Mouse (Mus musculus): ENCODE data around the gene Cdadc1. TPM values are rescaled to one million over a fixed set of nuclear protein-coding genes. Genes with fewer than 3 reads are reported as not detected.

Gene Cdadc1
- total RNA-seq, 4 experiments from 2014 or later = 44.5 to 62.8 (median 52.1) TPM

DNA sequence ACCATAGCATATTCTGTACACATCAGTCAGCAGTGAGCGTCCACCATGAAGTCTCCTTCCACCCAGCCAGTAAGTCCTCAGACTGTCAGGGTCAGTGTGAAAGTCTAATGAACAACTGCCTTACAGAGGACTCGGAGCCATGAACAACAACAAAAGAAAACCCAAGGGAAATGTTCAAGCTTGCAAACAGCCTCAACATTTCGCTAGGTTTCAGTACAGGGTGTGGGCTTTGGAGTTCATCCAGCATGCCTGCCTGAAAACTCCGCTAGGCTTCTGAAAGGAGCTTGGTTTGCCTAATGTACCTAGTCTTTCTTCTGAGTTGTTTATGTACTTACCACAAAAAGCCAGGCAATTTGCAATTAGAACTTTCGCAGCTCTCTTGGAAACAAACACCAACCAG, 53.8 kb downstream of the Cdadc1 start:
- DNase-seq (ENCODE audit: low spot score) = peak; percentile 26

- no peak for DNase-seq (ENCODE audit: low spot score)
These were observed 54.5 kb downstream of the Cdadc1 start for GRCm38 (mm10) chr14:59543158-59543826.

DNA sequence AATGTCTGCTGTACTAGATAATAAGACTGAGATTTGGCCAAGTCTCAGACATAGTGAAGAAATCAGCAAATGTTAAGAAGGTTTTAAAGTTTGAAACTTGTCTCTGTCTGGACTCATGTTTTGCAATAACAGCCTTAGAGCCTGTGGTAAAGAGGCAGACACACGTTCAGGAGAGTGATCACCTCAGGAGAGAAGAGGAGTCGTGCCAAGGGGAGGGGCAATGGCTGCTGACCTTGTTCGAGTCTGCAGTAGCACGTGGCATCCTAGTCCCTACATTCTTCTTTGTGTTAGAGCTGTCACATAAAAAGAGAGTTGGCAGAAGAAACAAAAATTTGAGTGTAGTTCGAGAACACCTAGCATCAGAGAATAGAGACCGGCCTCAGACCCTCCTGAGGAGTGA, 57.0 kb downstream of the Cdadc1 start:
- no peak for DNase-seq (ENCODE audit: low spot score)

- DNase-seq (ENCODE audit: low spot score) = no peak
These were observed 57.5 kb downstream of the Cdadc1 start for GRCm38 (mm10) chr14:59540230-59540629.

DNA sequence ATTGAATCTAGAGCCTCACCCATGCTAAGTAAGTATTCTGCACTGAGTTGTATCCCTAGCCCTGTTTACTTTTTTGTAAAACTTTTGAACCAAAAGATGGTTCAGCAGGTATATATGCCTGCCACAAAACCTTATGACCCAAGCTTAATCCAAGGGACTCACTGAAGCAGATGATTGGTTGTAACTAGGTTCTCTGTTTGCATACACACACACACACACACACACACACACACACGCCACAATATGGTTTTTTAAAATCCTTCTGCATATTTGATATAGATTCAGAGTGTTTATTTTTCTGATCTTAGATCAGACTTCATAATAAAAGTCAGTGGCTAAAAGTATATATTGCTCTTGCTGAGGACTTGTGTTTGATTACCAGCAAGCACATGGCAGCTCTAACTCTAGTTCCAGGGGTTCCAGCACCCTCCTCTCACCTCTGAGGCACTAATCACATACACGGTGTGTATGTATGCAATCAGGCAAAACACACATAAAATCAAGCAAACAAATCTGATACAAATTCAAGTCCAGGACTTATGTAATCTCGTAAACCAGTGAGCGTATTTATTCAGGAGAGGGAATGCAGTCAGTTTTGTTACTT, 59.8 kb downstream of the Cdadc1 start:
- DNase-seq (ENCODE audit: low spot score) = no peak

GRCm38 (mm10) chr14:59533908-59534307, 63.9 kb downstream of the Cdadc1 start:
- DNase-seq (ENCODE audit: low spot score) = no peak

DNA sequence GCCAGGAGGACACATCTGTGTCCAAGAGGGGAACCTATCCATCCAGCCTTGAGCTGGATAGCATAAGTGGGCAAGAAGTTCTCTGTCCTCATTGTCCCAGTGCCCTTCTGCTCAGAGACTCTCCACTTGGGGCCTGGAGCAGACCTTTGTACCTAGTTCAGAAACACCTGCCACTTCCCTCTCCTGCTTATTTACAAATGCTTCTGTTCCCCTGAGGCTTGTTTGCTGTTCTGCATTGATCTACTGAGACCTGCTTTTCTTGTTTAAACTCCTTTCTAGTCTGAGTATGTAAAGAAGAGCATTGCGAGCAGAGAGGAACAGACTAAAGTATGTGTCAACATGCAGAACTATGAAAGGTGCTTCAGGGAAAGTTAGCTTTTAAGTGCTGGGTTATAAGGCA, 64.8 kb downstream of the Cdadc1 start:
- DNase-seq (ENCODE audit: low spot score) = no peak

GRCm38 (mm10) chr14:59530801-59531200, 67.0 kb downstream of the Cdadc1 start:
- no peak for DNase-seq (ENCODE audit: low spot score)

DNA sequence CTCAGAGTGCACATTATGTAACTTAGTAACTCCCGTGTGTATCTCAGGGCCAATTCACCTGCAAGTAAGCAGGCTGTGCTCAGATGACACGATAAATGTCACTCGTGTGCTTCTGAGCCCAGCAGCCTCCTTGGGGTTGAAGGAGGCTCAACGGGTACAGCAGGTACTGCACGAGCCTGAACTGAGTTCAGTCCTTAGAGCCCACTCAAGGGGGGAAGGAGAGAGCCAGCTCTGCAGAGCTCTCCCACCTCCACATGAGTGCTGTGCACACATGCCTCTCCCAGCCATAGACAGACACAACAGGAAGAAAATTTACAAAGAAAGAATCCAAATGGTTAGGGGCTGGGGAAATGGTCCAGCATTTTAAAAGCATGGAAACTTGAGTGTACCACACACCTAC, 71.9 kb downstream of the Cdadc1 start:
- DNase-seq (ENCODE audit: low spot score) = no peak

- DNase-seq (ENCODE audit: low spot score) = no peak
These were observed 83.8 kb downstream of the Cdadc1 start for GRCm38 (mm10) chr14:59513922-59514444.

Other genes starting within 250 kb of the Cdadc1 start
- 1 to 10 TPM; 5.1 to 6.5 (median 5.5) TPM for gene Phf11d, start 232.5 kb downstream of the Cdadc1 start, total RNA-seq (2022)
- under 1 TPM; 0.30 to 0.72 (median 0.36) TPM for gene Phf11c, start 202.6 kb downstream of the Cdadc1 start, total RNA-seq (2022)
- 10 to 100 TPM in 1 of 4 experiments, 1 to 10 TPM in 3; 6.7 to 10.8 (median 7.6) TPM for gene Setdb2, start 157.1 kb downstream of the Cdadc1 start, total RNA-seq (2022)
- 10 to 100 TPM; 21.4 to 29.6 (median 24.4) TPM for gene Cab39l, start 157.0 kb downstream of the Cdadc1 start, total RNA-seq (2022)
- gene Shisa2, start 27.3 kb upstream of the Cdadc1 start, total RNA-seq (2022) = 1 to 10 TPM in 1 of 4 experiments, under 1 TPM in 3; 0.87 to 1.1 (median 0.90) TPM